Mouse (Mus musculus) left cerebral cortex, postnatal 25 days (tissue): ENCODE results near the gene Zfp329. TPM values are rescaled to one million over a fixed set of nuclear protein-coding genes. Genes with fewer than 3 reads are reported as not detected.

Experiments
- total RNA-seq, 2 experiments: library from RNA; stranded (reverse); gene quantifications; 2 replicates each; pipeline ENCODE4 v1.2.3; 2021

Gene Zfp329
- total RNA-seq, 2 experiments from 2014 or later, result 22.5 to 23.9 TPM

Other genes starting within 250 kb of the Zfp329 start
- gene Vmn2r53, start 210.1 kb downstream of the Zfp329 start, total RNA-seq, result under 1 TPM; 0.05 TPM
- not detected for gene Vmn2r54, start 178.5 kb downstream of the Zfp329 start, total RNA-seq
- gene Vmn2r55, start 133.9 kb downstream of the Zfp329 start, total RNA-seq, result under 1 TPM in 1 of 2 experiments, not detected in 1; 0.16 TPM
- under 1 TPM in 1 of 2 experiments, not detected in 1; 0.09 TPM for gene Vmn2r56, start 83.9 kb downstream of the Zfp329 start, total RNA-seq
- gene Zscan18, start 15.2 kb downstream of the Zfp329 start, total RNA-seq, result 10 to 100 TPM; 16.7 to 18.6 TPM
- gene Zfp110, start 15.9 kb upstream of the Zfp329 start, total RNA-seq, result 10 to 100 TPM; 10.1 to 10.7 TPM
- 1 to 10 TPM; 6.9 to 7.4 TPM for gene Zfp128, start 62.3 kb upstream of the Zfp329 start, total RNA-seq
- gene Zscan22, start 79.0 kb upstream of the Zfp329 start, total RNA-seq, result 10 to 100 TPM; 13.0 to 16.9 TPM
- 100 to 1,000 TPM; 339 to 352 TPM for gene Rps5, start 103.4 kb upstream of the Zfp329 start, total RNA-seq
- under 1 TPM; 0.78 to 0.94 TPM for gene Rnf225, start 108.6 kb upstream of the Zfp329 start, total RNA-seq
- 10 to 100 TPM; 10.3 to 11.9 TPM for gene Zfp324, start 147.0 kb upstream of the Zfp329 start, total RNA-seq
- 1 to 10 TPM; 7.6 to 9.0 TPM for gene Zfp446, start 159.0 kb upstream of the Zfp329 start, total RNA-seq
- gene Slc27a5, start 179.3 kb upstream of the Zfp329 start, total RNA-seq, result not detected
- gene Trim28, start 180.3 kb upstream of the Zfp329 start, total RNA-seq, result 100 to 1,000 TPM; 210 to 221 TPM
- 10 to 100 TPM; 34.4 to 37.1 TPM for gene Zbtb45, start 191.2 kb upstream of the Zfp329 start, total RNA-seq
- 100 to 1,000 TPM; 127 to 131 TPM for gene Chmp2a, start 215.9 kb upstream of the Zfp329 start, total RNA-seq
- 100 to 1,000 TPM; 219 to 237 TPM for gene Ube2m, start 219.4 kb upstream of the Zfp329 start, total RNA-seq
- 10 to 100 TPM; 13.7 to 14.9 TPM for gene Mzf1, start 235.9 kb upstream of the Zfp329 start, total RNA-seq